Mouse (Mus musculus): Measurements from ENCODE around the gene Usf3.

Gene Usf3

DNA sequence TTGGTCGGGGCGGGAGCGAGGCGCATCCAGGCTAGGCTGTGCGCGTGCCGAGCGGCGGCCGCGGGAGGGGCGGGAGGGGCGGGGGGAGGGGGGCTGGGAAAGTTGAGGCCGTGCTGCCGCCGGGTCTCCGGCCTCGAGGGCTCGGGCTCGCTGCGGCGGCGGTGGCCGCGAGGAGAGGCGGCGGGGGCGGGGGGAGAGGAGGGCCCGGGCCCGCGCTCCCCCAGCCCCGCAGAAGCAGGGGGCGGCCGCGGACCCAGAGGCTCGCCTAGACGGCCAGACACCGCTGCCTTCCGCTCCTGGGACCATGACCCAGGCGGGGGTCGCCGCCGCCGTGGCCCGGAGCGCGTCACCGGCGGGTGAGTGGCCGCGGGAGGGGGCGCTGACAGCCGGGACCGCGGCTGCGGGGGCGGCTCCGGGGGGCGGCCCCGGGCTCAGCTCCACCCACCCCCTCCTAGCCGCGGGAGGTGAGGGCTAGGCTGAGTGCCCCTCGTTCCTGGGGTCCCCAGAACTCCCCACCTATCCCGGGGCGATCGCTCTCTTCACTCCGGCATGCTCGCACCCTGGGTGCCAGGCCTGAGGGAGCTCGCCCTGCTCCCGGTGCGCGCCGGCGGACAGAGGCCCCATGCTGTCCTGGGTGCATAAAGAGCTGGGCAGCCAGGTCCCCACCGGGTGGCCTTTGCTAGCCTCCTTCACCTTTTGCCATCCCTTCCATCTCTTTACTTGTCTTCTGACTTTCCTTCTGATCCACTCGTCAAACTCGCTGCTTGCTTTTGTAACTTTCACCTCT lies at the start of gene Usf3:
TSS of gene Usf3 (plus strand) at position 92 of the 787 bp plus-strand sequence.
- DNase-seq (ENCODE audit: low spot score): peak; percentile 51

DNA sequence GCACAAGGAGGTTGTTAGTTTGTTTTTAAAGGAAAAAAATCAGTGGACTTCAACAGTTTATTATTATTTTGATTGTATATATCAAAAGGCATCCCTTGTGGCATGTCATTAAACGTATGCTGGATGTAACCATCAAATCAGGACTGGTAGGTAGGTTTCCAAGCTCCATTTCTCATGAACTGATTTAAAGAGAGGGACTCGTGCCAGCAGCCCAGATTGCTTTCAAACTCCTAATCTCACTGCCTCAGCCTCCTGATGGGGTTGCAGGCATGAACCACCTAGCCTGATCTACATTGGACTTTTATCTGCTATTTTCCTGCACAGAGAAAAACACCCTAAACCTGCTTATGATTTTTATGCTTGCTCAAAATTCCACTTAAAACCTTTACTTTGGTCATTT lies 49.3 kb upstream of the Usf3 start:
- no peak for DNase-seq (ENCODE audit: low spot score)

DNA sequence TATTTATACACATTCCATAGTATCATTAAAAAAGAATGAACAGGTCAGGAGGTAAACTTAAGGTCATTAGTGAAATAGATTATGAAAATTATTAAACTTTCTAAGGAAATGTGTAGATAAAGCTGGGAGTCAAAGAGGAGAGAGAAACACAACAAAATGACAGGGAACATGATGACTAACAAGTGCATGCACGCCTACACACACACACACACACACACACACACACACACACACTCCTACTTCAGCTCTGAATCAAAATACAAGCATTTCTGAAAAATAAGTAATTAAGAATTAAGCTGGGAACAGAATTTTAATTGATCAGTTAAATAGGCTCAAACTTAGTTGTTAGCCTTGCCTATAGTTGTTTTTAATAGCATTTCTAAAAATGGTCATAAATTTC lies 48.3 kb upstream of the Usf3 start:
- no peak for DNase-seq (ENCODE audit: low spot score)

DNA sequence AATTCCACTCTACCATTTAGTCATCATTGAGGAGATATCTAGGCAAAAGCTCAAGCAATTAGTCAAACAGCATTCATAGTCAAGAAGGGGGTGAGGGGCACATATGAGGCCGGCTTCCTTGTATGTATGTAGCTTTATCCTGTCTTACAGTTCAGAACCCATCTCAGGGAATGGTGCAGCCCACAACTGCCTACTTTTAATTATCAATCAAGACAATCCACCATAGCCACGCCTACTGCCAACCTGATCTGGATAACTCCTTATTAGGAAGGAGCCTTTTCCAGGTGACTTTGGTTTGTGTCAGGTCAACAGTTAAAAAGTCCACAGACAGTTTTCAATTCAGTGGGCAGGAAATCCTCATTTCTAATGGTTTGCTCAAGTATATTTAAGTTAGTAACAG lies 47.6 kb upstream of the Usf3 start:
- DNase-seq (ENCODE audit: low spot score): no peak

DNA sequence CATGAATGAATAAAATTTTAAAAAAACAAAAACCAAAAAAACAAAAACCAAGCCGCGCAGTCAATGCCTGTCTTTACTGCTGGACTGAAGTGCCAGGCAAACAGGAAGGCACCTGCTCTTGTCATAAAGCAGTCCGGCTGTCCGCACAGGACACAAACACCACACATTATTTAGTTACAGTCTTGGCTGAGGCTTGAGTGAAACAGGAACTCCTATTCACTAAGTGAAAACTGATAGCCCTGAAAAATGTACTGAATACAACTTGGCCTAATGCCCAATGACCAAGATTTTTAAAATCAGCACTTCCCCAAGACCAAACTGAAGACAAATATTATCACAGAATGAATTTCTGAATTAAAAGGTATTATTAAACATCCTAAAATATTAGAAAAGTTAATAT lies 46.6 kb upstream of the Usf3 start:
- DNase-seq (ENCODE audit: low spot score): no peak

DNA sequence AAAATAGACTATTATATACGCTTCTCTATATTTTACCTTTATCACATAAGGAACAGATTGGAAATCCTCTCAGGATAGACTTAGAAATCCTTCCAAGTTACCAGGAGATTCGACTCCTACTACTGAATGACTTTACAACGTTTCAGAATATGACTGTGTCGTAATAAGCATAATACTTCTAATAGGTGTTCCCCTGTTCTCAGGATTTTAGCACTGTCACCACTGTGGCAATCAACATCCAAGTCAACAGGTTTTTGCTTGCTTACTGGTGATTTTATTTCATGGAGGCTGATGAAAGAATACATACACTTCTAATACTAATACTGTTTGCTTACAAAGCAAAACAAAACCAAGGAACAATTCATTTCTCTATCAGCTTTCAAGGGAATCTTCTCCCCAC lies 40.7 kb upstream of the Usf3 start:
- DNase-seq (ENCODE audit: low spot score): no peak

DNA sequence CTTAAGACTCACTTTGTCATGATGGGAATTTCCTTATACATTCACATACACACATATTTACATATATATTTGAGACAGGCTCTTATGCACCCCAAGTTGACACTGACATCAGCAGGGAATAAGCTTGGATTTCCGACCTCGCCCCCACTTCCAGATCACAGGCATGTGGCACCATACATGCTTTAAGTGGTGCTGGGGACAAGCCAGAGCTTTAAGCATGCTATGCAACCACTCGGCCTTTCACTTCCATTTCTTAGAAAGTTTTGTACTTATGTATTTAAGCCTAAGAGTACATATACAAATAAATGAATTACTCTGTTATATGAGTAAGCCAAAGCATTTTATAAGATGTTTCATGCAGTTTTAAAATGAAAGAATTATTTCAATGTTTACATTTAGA lies 39.9 kb upstream of the Usf3 start:
- DNase-seq (ENCODE audit: low spot score): no peak

DNA sequence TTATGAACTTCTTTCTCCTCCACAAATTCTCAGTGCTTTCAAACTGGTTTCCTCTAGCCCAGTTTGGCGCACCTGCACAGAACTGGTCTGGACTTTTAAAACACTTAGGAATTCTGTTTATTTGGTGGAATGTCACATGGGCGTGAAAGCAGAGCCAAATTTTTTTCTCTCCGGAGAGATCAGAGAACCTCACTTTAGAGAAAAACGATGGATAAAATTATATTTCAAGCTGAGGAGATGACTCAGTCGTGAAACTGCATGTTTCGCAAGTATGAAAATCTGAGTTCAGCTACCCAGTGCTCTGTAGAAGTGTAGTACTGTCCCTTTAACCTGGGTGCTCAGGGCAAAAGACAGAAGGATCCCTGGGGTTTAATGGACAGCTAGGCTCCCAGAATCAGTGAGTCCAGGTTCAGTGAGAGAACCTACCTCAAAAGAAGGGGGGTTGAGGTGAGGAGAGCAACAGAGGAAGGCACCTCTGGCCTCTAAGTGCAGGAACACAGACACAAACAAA lies 36.5 kb upstream of the Usf3 start:
- DNase-seq (ENCODE audit: low spot score): no peak

DNA sequence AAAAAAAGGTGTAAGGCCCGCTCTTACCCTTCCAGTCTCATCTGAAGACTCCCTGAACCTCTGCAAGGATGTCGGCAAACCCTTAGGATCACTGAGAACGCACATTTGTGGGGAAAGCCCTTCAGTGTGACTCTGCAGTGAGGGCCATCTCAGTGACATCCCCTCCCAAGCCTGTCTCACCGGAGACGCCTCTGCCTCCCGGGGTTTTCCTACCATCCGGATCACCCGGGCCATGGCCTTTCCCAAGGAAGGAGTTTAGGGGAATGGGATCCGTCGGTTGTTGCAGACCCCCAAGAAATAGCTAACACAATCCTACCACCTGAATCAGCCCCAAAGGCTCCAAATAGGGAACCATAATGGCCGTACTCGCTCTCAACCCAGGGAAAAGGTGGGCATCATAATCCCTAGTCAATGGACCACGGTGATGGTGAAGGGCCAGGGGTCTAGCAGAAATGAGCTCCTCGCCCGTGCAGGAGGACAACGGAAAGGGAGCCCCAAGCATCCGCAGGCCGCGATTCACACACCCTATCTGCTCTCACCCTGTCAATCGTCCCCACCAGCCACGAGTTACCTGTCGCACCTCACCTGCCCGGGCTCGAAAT lies 34.6 kb upstream of the Usf3 start:
- peak; percentile 5 for DNase-seq (ENCODE audit: low spot score)

DNA sequence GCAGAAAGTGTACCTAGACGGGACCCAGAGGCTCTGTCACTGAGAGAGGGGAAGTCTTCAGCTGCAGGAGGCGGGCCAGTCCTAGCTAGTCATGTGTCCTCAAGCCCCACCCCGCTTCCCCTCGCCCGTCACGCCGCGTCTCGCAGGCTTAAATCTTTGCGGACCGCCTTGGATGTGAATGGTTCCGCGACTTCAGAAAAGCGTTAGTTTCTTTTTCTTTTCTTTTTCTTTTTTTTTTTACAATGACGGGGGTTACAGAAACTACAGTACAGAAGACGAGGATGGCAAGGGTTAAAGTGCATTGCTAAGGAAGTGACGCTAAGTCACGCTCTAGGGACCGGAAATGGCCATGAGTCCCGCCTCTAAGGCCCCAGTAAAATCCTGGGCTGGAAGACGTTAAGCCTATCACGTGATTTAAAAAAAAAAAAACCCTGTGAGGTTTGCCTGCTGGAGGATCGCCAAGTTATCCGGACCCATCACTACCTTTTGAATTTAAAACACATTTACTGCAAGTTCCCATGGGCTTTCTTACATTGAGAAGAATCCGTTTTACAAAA lies 34.0 kb upstream of the Usf3 start:
- peak; percentile 88 for DNase-seq (ENCODE audit: low spot score)

DNA sequence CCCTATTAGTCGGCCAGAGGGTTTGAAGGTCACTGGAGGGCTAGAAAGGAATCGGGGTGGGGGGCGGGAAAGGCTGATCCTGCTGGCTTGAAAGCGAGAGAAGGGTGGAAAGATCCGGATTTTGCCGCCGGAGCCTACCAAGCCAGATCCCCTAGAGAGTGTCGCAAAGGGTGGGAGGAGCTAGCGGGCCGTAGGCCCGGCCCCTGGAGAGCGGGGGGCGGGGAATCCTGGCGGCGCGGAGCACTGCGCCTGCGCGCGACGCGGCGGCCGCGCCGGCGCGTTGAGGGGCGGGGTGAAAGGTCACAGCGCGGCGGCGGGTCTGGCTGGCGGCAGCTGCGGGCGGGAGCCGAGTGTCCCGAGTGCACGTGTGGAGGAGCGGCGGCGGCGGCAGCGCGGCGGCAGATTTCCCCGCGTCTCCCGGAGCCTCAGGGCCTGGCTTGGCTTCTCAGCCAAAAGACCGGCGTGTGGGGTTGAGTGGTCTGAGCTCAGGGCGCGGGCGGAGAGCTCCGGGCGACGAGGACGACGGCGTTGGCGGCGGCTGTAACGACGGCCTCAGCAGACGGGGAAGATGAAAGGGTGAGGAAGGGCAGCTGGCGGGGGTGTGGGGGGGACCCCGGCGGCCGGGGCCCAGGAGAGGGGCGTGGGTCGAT lies 33.4 kb upstream of the Usf3 start, which contains the start of the genes Atp6v1a and Naa50:
TSS of gene Atp6v1a (minus strand) at position 170 of the 650 bp plus-strand sequence.
TSS of gene Naa50 (plus strand) at position 295 of the 650 bp plus-strand sequence.
- peak; percentile 87 for DNase-seq (ENCODE audit: low spot score)

DNA sequence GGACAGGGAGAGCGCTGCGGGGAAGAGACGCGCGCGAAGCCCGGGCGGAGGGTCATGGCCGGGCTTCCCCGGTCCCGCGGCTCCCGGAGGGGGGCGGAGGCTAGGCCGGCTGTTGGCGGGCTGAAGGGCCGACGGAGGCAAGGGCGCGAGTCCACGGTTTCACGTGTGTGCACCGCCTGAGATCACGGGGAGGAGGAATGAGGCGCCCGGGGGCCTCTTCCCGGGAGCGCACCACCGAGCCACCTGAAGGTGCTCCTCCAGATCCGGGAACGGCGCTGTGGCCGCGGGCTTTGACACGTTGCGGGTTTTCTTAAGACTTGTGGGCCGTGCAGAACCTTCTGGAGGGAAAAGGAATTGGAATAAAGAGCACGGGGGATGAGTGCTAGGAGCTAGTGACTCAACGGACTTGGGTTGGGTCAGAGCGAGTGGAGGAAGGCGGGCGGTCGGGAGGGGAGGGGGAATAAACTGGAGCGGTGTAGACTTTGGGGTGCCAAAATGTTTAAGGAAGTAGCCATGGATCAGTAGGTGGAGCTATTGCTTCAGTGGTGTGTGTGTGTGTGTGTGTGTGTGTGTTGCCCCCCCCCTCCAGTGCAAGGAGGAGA lies 32.8 kb upstream of the Usf3 start:
- peak; percentile 58 for DNase-seq (ENCODE audit: low spot score)

DNA sequence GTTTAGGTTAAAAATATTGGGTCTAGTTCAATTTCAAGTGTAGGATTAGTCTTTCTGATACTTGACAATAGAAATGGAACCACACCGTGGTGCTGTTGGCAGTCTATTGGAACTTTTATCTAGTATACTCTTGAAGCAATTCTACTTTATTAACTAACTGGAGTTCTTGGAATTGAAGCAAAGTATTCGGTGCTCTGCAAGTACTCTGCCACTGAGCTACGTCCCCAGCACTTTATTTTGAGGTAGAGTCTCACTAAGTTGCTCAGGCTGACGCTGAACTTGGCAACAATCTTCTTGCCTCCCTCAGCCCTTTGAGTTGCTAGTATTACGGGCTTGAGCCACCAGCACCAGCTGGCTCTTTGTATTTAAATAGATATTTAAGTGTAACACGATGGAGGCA lies 31.6 kb upstream of the Usf3 start:
- no peak for DNase-seq (ENCODE audit: low spot score)

DNA sequence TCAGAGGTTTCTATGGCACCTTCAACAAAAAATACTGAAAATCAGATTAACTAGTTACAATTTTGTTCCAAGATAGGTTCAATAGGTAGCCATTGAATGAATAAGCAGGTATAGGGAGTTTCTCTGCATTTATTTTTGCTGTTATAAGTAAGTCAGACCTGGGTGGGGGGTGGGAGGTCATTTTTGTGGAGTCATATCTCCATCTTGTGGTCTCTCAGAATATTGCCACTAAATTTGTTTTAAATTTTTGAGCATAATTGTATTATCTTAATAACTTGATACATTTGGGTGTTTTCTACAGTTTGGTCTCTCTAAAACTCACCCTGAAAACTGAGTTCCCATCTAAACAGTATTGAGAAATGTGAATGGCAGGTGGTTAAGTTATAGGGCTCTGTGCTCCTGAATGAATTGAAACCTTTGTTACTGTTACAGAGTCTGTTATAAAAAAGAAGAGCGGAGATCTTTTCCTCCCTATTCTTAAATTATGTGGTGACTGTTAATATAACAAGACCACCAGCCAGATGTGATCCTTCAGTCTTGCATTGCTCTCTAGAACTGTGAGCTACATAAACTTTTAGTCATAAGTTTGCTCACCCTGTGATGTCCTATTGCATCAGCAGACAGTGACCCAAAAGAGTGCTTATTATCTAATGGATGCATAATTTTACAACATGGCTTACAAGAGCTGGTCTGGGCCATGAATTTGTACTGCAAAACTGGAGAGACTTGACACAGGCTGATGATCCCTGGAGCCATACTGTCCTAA lies 23.9 kb upstream of the Usf3 start:
- no peak for DNase-seq (ENCODE audit: low spot score)

DNA sequence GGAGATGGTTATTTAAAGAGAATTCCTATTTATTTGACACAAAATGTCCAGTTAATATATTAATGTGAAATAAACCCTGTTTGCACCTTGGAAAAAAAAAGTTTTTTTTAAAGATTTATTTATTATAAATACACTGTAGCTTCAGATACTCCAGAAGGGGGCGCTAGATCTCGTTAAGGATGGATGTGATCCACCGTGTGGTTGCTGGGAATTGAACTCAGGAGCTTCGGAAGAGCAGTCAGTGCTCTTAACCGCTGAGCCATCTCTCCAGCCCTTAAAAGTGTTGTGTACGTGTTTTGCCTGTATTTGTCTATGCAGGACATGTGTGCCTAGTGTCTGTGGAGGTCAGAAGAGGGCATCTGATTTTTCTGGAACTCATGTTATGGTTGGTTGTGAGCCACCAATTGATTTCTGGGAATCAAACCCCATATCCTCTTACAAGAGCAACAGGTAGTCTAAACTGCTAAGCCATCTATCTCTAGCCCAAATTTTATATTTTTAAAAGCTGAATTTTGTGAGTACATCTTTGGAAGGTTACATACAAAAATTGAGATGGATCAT lies 18.5 kb upstream of the Usf3 start:
- no peak for DNase-seq (ENCODE audit: low spot score)

DNA sequence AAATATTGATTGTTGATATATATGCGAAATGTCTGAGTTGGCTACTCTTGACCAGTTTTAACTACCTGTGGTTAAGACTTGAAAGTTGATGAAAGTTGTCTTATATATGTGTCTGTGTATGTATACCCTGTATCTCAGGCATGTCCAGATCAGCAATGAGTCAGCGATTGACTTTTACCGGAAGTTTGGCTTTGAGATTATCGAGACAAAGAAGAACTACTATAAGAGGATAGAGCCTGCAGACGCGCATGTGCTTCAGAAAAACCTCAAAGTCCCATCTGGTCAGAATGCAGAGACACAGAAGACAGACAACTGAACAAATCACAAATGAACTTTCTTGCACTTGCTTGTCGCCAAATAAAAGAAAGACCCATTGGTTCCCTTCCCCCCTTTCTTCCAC lies 13.7 kb upstream of the Usf3 start:
- DNase-seq (ENCODE audit: low spot score): no peak

DNA sequence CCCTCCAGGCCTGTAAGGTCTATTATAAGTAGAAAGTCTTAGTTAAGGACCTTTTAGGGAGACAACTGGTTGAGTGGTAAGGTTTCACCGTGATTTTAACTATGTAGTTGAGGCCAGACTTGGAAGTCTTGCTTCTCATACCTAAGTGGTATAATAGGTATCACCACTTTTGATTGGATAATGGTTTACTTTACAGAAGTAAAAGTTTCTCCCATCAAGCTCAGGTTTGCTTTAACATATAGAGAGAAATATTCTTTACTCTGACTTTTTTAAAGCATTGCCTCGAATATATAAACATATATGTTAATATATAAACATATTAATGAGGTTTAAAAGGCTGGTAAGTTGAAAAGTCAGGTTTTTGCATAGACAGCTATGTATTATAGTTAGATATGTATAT lies 9.2 kb upstream of the Usf3 start:
- DNase-seq (ENCODE audit: low spot score): no peak

DNA sequence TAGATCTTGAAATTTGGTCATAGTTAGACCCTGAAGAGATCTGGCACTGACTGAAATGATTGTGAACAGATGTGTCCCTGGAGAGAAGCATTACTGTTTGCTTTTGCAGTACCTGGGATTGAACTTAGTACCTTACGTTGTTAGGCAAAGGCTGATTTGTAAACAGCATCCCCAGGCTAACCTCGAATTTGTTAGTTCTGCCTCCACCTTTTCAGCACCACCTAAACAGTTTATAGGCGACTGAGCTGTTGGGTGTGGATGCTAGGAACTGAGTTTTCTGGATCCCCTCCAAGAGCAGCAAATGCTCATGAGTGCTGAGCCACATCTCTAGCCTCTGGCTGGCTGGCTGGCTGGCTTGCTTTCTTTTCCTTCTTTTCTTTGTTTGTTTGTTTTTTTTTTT lies 7.9 kb upstream of the Usf3 start:
- DNase-seq (ENCODE audit: low spot score): no peak

DNA sequence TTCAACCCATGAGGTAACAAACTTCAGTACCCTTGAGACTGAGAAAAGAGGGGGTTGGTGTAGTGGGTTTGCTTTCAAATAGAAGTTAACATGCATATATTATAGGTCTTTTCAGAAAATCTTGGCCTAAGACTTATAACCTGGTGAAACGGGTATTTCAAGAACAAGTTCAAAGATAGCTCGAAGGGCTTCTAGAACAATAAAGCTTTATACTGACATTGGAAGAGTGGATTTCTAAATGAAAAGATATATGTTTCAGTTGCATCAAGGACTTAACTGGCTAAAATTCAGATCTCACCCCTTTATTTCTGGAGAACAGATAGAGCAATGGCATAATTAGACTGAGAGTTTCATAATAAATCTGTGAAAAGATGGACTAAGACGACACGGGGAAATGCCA lies 4.1 kb upstream of the Usf3 start:
- no peak for DNase-seq (ENCODE audit: low spot score)

DNA sequence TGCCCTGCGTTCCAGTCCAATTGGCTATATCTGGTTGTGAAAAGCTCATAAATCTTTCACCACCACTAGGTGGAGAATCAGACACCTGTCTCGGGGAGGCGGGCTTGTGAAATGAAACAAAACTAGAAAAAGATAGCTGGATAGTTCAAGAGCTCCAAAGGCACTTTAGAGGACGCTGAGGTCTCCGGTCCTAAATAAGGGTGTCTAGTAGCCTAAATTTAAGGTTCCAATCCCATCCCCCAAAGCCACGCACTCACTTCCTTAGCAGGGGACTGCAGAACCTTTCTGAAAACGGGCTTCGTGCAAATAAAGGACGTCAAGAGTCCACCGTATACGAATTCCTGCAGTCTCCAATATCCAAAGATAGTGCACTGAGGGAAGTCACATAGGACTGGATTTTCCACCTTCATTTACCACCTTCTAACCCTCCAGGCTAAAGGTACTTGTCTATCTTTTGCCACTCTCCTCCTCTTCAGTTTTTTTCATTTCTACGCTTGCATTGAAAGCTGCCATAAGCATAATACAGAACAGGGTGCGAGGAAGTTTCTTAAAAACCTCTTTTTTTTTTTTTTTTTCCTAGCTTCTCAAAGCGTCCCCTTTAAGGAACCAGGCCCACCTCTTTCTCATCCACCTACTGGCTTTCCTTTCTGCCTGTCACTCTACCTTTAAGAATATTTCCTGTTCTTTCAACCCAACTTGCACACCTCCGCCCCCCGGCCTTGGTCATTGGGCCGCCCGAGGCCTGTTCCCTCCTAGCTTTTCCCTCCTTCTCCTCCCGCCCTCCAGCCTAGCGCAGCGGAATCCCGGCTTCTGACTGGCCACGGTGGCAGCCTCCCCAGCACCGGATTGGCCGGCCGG lies 520 bp upstream of the Usf3 start:
- DNase-seq (ENCODE audit: low spot score): peak; percentile 96

All from spleen, adult 12 weeks (tissue).